In genomic region chr9:66855865-66856264, GRCm38 (mm10) we compare ENCODE assay signal across 18 mouse cellular contexts. TPM values are rescaled to one million over a fixed set of nuclear protein-coding genes. Genes with fewer than 3 reads are reported as not detected.
DNase-seq lines count a peak whose midpoint lies in the region; ATAC-seq lines count a peak whose summit lies in the region.
"Had no signal": no experiment of that assay in that cellular context is flagged by ENCODE, and none has a peak within 500 bp of the region (broad histone marks: within the 10 kb centered on the region; RNA-seq: fewer than 3 reads in every experiment).

No protein-coding gene starts in this region.

- DNase-seq in midbrain, embryonic 10.5 days (ENCODE audit: low spot score) = peak; percentile 16
- peak; percentile 44 for DNase-seq in embryonic facial prominence, embryonic 10.5 days (ENCODE audit: low spot score)
- no peak for DNase-seq in lung, postnatal 25 days (ENCODE audit: low spot score)
- no peak for DNase-seq in lung, adult 18-20 months
- DNase-seq in frontal cortex, postnatal 36 days (ENCODE audit: low spot score in 2 of 2) = no peak
- DNase-seq: adrenal gland, adult 8-10 months; cerebellum, adult 9-10 months; kidney, adult 9 months; liver, embryonic 13.5 days; lung, postnatal 36 days; right cerebral cortex, postnatal 14 days had no signal

- H3K27me3 ChIP-seq in midbrain, embryonic 10.5 days (ENCODE audit: low read depth, poor library complexity, severe bottlenecking) = no peaks in the 10 kb centered on the region
- no peaks in the 10 kb centered on the region for H3K27me3 ChIP-seq in midbrain, embryonic 16.5 days (ENCODE audit: control insufficient read depth, insufficient read depth, low read depth, low read length)
- H3K27me3 ChIP-seq in embryonic facial prominence, embryonic 10.5 days (replicated peaks; ENCODE audit: low read depth, poor library complexity, severe bottlenecking) = no peaks in the 10 kb centered on the region
- no peaks in the 10 kb centered on the region for H3K27me3 ChIP-seq in limb, embryonic 12.5 days
- H3K27me3 ChIP-seq: embryonic facial prominence, embryonic 13.5 days; heart, embryonic 15.5 days; liver, embryonic 13.5 days; midbrain, embryonic 12.5 days had no signal

- H3K4me3 ChIP-seq in midbrain, embryonic 10.5 days = no peak overlapping the region
- H3K4me3 ChIP-seq in midbrain, embryonic 16.5 days (ENCODE audit: low read depth, low read length) = no peak overlapping the region
- no peak overlapping the region for H3K4me3 ChIP-seq in embryonic facial prominence, embryonic 10.5 days
- H3K4me3 ChIP-seq in limb, embryonic 12.5 days (replicated peaks) = no peak overlapping the region
- H3K4me3 ChIP-seq: embryonic facial prominence, embryonic 13.5 days; heart, embryonic 15.5 days; liver, embryonic 13.5 days; midbrain, embryonic 12.5 days had no signal

- H3K4me1 ChIP-seq in midbrain, embryonic 10.5 days = 0 out of 2 replicates have a peak, but pooled peaks cover 3% of the 10 kb centered on the region
- no peaks in the 10 kb centered on the region; the same call in 1 of the 2 replicates for H3K4me1 ChIP-seq in midbrain, embryonic 16.5 days (ENCODE audit: control insufficient read depth, insufficient read depth, low read length)
- peaks cover 4% of the 10 kb centered on the region; the same call in 1 of the 2 replicates for H3K4me1 ChIP-seq in embryonic facial prominence, embryonic 10.5 days
- H3K4me1 ChIP-seq in limb, embryonic 12.5 days (replicated peaks) = peaks cover 14% of the 10 kb centered on the region

- H3K4me2 ChIP-seq in midbrain, embryonic 16.5 days (ENCODE audit: low read length) = no peak overlapping the region
- no peak overlapping the region for H3K4me2 ChIP-seq in limb, embryonic 12.5 days
- H3K4me2 ChIP-seq: embryonic facial prominence, embryonic 13.5 days; heart, embryonic 15.5 days; hindbrain, embryonic 14.5 days; liver, embryonic 13.5 days; midbrain, embryonic 12.5 days had no signal

- no peaks in the 10 kb centered on the region for H3K9me3 ChIP-seq in midbrain, embryonic 10.5 days (replicated peaks)
- H3K9me3 ChIP-seq in midbrain, embryonic 16.5 days (replicated peaks; ENCODE audit: control insufficient read depth, low read length, poor library complexity, severe bottlenecking) = no peaks in the 10 kb centered on the region
- H3K9me3 ChIP-seq in embryonic facial prominence, embryonic 10.5 days = no peaks in the 10 kb centered on the region
- 0 out of 2 replicates have a peak, but pooled peaks cover 3% of the 10 kb centered on the region for H3K9me3 ChIP-seq in limb, embryonic 12.5 days
- H3K9me3 ChIP-seq: embryonic facial prominence, embryonic 13.5 days; G1E; heart, embryonic 15.5 days; liver, embryonic 13.5 days; midbrain, embryonic 12.5 days had no signal

- no peak overlapping the region for H3K27ac ChIP-seq in midbrain, embryonic 10.5 days (replicated peaks)
- H3K27ac ChIP-seq in midbrain, embryonic 16.5 days (ENCODE audit: low read length) = no peak overlapping the region
- no peak overlapping the region for H3K27ac ChIP-seq in embryonic facial prominence, embryonic 10.5 days (replicated peaks)
- no peak overlapping the region for H3K27ac ChIP-seq in limb, embryonic 12.5 days
- H3K27ac ChIP-seq: embryonic facial prominence, embryonic 13.5 days; heart, embryonic 15.5 days; hindbrain, embryonic 14.5 days; liver, embryonic 13.5 days; midbrain, embryonic 12.5 days had no signal

- 63% methylated on average over 7 of the region's 7 CpGs for WGBS in midbrain, embryonic 10.5 days
- WGBS in midbrain, embryonic 16.5 days = 76% methylated on average over 7 of the region's 7 CpGs
- WGBS in embryonic facial prominence, embryonic 10.5 days = 65% methylated on average over 7 of the region's 7 CpGs
- WGBS in limb, embryonic 12.5 days = 30% methylated on average over 7 of the region's 7 CpGs

- H3K9ac ChIP-seq in midbrain, embryonic 16.5 days (ENCODE audit: low read depth, low read length) = no peak overlapping the region
- H3K9ac ChIP-seq in limb, embryonic 12.5 days (replicated peaks) = no peak overlapping the region
- H3K9ac ChIP-seq: embryonic facial prominence, embryonic 13.5 days; heart, embryonic 15.5 days; hindbrain, embryonic 14.5 days; liver, embryonic 13.5 days; midbrain, embryonic 12.5 days had no signal

- H3K36me3 ChIP-seq in midbrain, embryonic 10.5 days = peaks cover 48% of the 10 kb centered on the region
- no peaks in the 10 kb centered on the region; the same call in none of the 2 replicates for H3K36me3 ChIP-seq in midbrain, embryonic 16.5 days (ENCODE audit: control insufficient read depth, insufficient read depth, low read length)
- H3K36me3 ChIP-seq in embryonic facial prominence, embryonic 10.5 days (replicated peaks) = peaks cover 39% of the 10 kb centered on the region
- peaks cover 33% of the 10 kb centered on the region for H3K36me3 ChIP-seq in limb, embryonic 12.5 days

- no peak for ATAC-seq in midbrain, embryonic 16.5 days
- 0 out of 2 replicates have a peak, but pooled peaks have one; percentile 37 for ATAC-seq in limb, embryonic 12.5 days (ENCODE audit: insufficient number of reproducible peaks, insufficient read depth, low FRiP score, low TSS enrichment, low read depth)

RNA-seq across cellular contexts. Expression of gene Aph1c, which starts 21.3 kb away (rescaled TPM):
- polyA plus RNA-seq in midbrain, embryonic 10.5 days (2016; fragmentation: Nextera tagmentation; extraction: Ambion mirVana) = 1.1 and 1.4 TPM in 2 replicates
- polyA plus RNA-seq in midbrain, embryonic 16.5 days (2015; fragmentation: Nextera tagmentation; extraction: Ambion mirVana) = 2.6 and 3.0 TPM in 2 replicates
- 1.7 and 1.8 TPM in 2 replicates for polyA plus RNA-seq in embryonic facial prominence, embryonic 10.5 days (2016; fragmentation: Nextera tagmentation; extraction: Ambion mirVana)
- polyA plus RNA-seq in limb, embryonic 12.5 days (2016; fragmentation: Nextera tagmentation; extraction: Ambion mirVana) = 1.1 and 2.4 TPM in 2 replicates
- polyA plus RNA-seq: G1E had no signal

RNA-seq across cellular contexts. Expression of gene Gm10647, which starts 59.0 kb away (rescaled TPM):
- 0.28 and 0.40 TPM in 2 replicates for polyA plus RNA-seq in midbrain, embryonic 10.5 days (2016; fragmentation: Nextera tagmentation; extraction: Ambion mirVana)
- polyA plus RNA-seq in midbrain, embryonic 16.5 days (2015; fragmentation: Nextera tagmentation; extraction: Ambion mirVana) = 0.52 and 0.54 TPM in 2 replicates
- polyA plus RNA-seq in embryonic facial prominence, embryonic 10.5 days (2016; fragmentation: Nextera tagmentation; extraction: Ambion mirVana) = 0.57 and 0.62 TPM in 2 replicates
- polyA plus RNA-seq in limb, embryonic 12.5 days (2016; fragmentation: Nextera tagmentation; extraction: Ambion mirVana) = 0.87 and 1.2 TPM in 2 replicates
- polyA plus RNA-seq: G1E had no signal

Comparison
In these comparisons a context has a peak if more than half of its experiments do, and no peak if none do; other contexts are left out.
1. DNase-seq: peak in midbrain, embryonic 10.5 days (single experiment) and embryonic facial prominence, embryonic 10.5 days (single experiment); none in lung, postnatal 25 days (single experiment), lung, adult 18-20 months (0 of 2) and frontal cortex, postnatal 36 days (0 of 2).